Mouse (Mus musculus) kidney, adult 2 months (tissue): ENCODE measurements around the gene Arl14.

Experiments
- CTCF ChIP-seq: fragments of 200-500 bp; conservative IDR thresholded peaks from 2 replicates; pipeline ENCODE4 v1.5.1; 2011; ENCODE audit warnings: low read depth, mild to moderate bottlenecking, control low read depth, low read length, moderate library complexity, mixed read lengths; ENCODE audit not compliant: insufficient read depth, insufficient read length
- POLR2A ChIP-seq: fragments of 200-500 bp; IDR thresholded peaks from one replicate; pipeline ENCODE4 v1.6.1; 2011; ENCODE audit warnings: low read depth, low read length, control low read depth

DNA sequence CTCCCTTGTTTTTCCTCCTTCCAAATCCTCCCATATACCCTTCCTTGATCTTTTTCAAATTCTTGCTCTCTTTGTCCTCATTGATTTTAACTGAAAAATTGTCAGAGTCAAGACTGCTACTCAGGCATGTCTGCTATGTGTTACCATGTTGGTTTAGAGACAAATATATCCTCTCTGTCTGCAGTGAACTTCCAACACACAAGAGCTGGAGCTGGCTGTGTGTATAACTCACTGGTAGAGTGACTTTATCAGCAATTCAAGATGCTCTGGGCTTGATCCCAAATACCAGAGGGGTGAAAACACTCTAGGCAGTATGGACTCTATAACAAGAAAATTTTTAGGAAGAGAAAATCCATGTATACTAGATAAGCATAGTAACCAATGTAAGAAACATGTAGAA, 2.8 kb downstream of the Arl14 start:
- TF ChIP-seq CTCF (no peak), POLR2A (no peak)
